Mouse (Mus musculus): ENCODE data around the gene Insig1.

DNA sequence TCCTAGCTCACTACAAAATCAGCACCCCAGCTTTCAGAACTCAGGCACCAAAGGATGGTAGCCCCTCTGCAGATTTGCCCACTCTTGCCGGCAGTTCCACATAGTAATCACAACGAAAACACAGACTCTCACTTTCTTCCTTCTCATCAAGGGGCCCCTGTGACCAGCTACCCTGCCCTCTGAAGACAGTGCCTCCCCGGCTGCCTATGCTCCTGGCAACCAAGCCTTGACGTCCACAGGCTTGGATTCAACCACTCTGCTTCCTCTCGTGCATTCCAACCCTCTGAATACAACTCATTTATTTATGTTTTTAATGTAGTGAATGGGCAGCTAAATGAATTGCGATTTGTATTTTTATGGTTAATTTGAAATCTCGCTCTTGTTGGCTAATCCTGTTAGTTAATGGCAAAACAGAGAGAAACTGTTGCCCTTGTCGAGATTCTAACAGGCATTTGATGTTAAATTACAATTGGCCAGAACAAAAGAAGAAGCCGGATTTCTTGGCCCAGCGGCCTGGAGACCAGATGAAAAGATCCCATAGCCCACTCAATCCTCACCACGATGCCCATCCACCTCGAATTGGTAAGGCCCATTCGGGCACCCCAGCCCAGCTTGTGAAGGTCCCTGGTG lies 46.2 kb downstream of the Insig1 start:
- TF ChIP-seq EP300 (IDR thresholded peaks at IDR 0.05) (no peak), CTCF (IDR thresholded peaks at IDR 0.05) (no peak)

Measured in lung, postnatal 0 days (tissue).